Mouse (Mus musculus) T-helper 1 cell (primary cell): ENCODE results near the gene Gm10300.

Experiments used
- in situ Hi-C: fragments of 300-600 bp; cut with MboI, MseI; formaldehyde crosslinking; loops from one replicate; pipeline ENCODE4 v1.15.1; 2025; ENCODE audit warnings: high pct_unique_total_duplicates

Gm10300 gene

GRCm38 (mm10) chr4:132074077-132074932, at the start of gene Gm10300:
Gene Gm10300 (plus strand): TSS chr4:132074697.
- in situ Hi-C loops, result loop anchor here (25.0 kb wide), 1 partner anchor 1162 kb away; the partner anchor contains the start of gene Laptm5

- in situ Hi-C loops, result loop anchor here (5.0 kb wide), 1 partner anchor 42 kb away; no protein-coding TSS in a partner anchor
Measured at GRCm38 (mm10) chr4:132025264-132025663, 49.2 kb upstream of the Gm10300 start.

GRCm38 (mm10) chr4:132025738-132026527, 48.6 kb upstream of the Gm10300 start:
- in situ Hi-C loops, result loop anchor here (5.0 kb wide), 1 partner anchor 41 kb away; no protein-coding TSS in a partner anchor

GRCm38 (mm10) chr4:132027167-132027566, 47.3 kb upstream of the Gm10300 start:
- in situ Hi-C loops, result loop anchor here (5.0 kb wide), 1 partner anchor 40 kb away; no protein-coding TSS in a partner anchor

- in situ Hi-C loops, result loop anchor here (5.0 kb wide), 1 partner anchor 39 kb away; no protein-coding TSS in a partner anchor
Measured at GRCm38 (mm10) chr4:132027806-132028205, 46.7 kb upstream of the Gm10300 start.

- in situ Hi-C loops, result loop anchor here (5.0 kb wide), 1 partner anchor 37 kb away; no protein-coding TSS in a partner anchor
Measured at GRCm38 (mm10) chr4:132029851-132030741, 44.4 kb upstream of the Gm10300 start.

- in situ Hi-C loops, result no loop called here
Measured at GRCm38 (mm10) chr4:132033183-132033582, 41.3 kb upstream of the Gm10300 start.

- in situ Hi-C loops, result no loop called here
Measured at GRCm38 (mm10) chr4:132034242-132034641, 40.3 kb upstream of the Gm10300 start.

- in situ Hi-C loops, result no loop called here
Measured at GRCm38 (mm10) chr4:132037137-132037536, 37.4 kb upstream of the Gm10300 start.

- in situ Hi-C loops, result no loop called here
Measured at GRCm38 (mm10) chr4:132037991-132038390, 36.5 kb upstream of the Gm10300 start.

GRCm38 (mm10) chr4:132038809-132039208, 35.7 kb upstream of the Gm10300 start:
- in situ Hi-C loops, result no loop called here

GRCm38 (mm10) chr4:132039521-132039920, 35.0 kb upstream of the Gm10300 start:
- in situ Hi-C loops, result no loop called here

GRCm38 (mm10) chr4:132039975-132040645, 34.4 kb upstream of the Gm10300 start:
- in situ Hi-C loops, result no loop called here

GRCm38 (mm10) chr4:132041471-132042332, 32.8 kb upstream of the Gm10300 start:
- in situ Hi-C loops, result no loop called here

GRCm38 (mm10) chr4:132043726-132044125, 30.8 kb upstream of the Gm10300 start:
- in situ Hi-C loops, result no loop called here

GRCm38 (mm10) chr4:132048011-132048991, 26.2 kb upstream of the Gm10300 start:
- in situ Hi-C loops, result no loop called here

- in situ Hi-C loops, result no loop called here
Measured at GRCm38 (mm10) chr4:132048995-132049404, 25.5 kb upstream of the Gm10300 start.

GRCm38 (mm10) chr4:132049549-132050200, 24.8 kb upstream of the Gm10300 start:
- in situ Hi-C loops, result loop anchor here (25.0 kb wide), 1 partner anchor 1137 kb away; the partner anchor contains the start of gene Laptm5
